Mouse (Mus musculus): ENCODE data around the gene Uap1l1. TPM values are rescaled to one million over a fixed set of nuclear protein-coding genes. Genes with fewer than 3 reads are reported as not detected.

Gene Uap1l1
- total and polyA plus RNA-seq, 3 experiments: 4.7 to 12.6 TPM; not detected in 1

- TF ChIP-seq MYB (IDR thresholded peaks at IDR 0.05; ENCODE audit: low read depth, low read length) (no peak), ETS1 (IDR thresholded peaks at IDR 0.05; ENCODE audit: low read depth, low read length) (0 out of 2 replicates have a peak, but pooled peaks have one; percentile 15), MAZ (IDR thresholded peaks at IDR 0.05; ENCODE audit: low read depth, low read length) (no peak), MYC (IDR thresholded peaks at IDR 0.05; ENCODE audit: low read depth, low read length) (peak; percentile 72)
Observed at GRCm38 (mm10) chr2:25371764-25372643, 6.5 kb upstream of the Uap1l1 start, which contains the start of gene Sapcd2 (continued).

DNA sequence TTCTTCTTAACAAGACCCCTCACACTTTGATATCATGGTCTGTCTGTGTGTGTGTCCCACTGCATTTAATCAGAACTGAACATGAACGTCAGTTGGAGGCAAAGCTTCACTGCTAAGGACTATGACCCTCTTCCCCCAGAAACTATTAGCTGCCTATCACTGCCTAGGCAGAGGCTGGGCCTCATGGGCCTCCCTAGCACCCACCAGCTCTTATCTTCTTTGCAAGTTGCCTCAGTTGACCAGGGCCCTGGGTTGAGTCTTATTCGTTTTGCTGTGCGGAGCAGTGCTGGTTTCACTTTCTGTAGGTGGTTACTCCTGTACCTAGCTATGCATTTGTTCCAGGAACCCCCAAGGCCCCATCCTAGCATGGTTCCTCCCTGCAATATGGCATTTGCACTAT, 4.5 kb upstream of the Uap1l1 start:
- H3K27ac ChIP-seq (ENCODE audit: control insufficient read depth, low read depth, low read length): peak overlapping the region; percentile 43
- H3K36me3 ChIP-seq (ENCODE audit: control insufficient read depth in 1 of 2, insufficient read depth in 2 of 2, low read length in 2 of 2): peaks cover 0 to 10% of the 10 kb centered on the region in 2 experiments; a peak in 2 of 4 replicates
- DNase-seq (ENCODE audit: low read depth, low spot score): peak; percentile 68
- H3K79me2 ChIP-seq (ENCODE audit: control insufficient read depth, insufficient read depth, low read length, poor library complexity): peaks cover 18% of the 10 kb centered on the region
- H3K9ac ChIP-seq (ENCODE audit: control insufficient read depth, low read depth, low read length, poor library complexity, severe bottlenecking): peak overlapping the region; percentile 47
- peaks cover 7 to 20% of the 10 kb centered on the region in 2 experiments for H3K4me1 ChIP-seq (ENCODE audit: control insufficient read depth in 1 of 2, insufficient read depth in 2 of 2, low read length in 2 of 2)
- H3K9me3 ChIP-seq (replicated peaks; ENCODE audit: insufficient read depth, low read length): no peaks in the 10 kb centered on the region
- no peaks in the 10 kb centered on the region for H3K27me3 ChIP-seq (ENCODE audit: control insufficient read depth in 1 of 2, insufficient read depth in 2 of 2, low read length in 2 of 2)
- TF ChIP-seq EP300 (IDR thresholded peaks at IDR 0.05; ENCODE audit: low read depth in 1 of 2, low read length in 2 of 2) (peak in 1 of 2 experiments; percentile 63; a peak in 2 of 4 replicates), GATA1 (IDR thresholded peaks at IDR 0.05; ENCODE audit: low read depth, low read length) (peak; percentile 55), RAD21 (IDR thresholded peaks at IDR 0.05; ENCODE audit: low read depth, low read length) (no peak), ETS1 (IDR thresholded peaks at IDR 0.05; ENCODE audit: low read depth, low read length) (peak; percentile 48; the same call in 1 of the 2 replicates), NELFE (IDR thresholded peaks at IDR 0.05; ENCODE audit: low read depth, low read length) (no peak), TBP (IDR thresholded peaks at IDR 0.05; ENCODE audit: low read depth, low read length) (0 out of 2 replicates have a peak, but pooled peaks have one; percentile 19), SIN3A (IDR thresholded peaks at IDR 0.05; ENCODE audit: low read length) (peak; percentile 52; the same call in 1 of the 2 replicates), CTCF (IDR thresholded peaks at IDR 0.05 in 2 of 3, conservative IDR thresholded peaks at IDR 0.05 in 1 of 3; ENCODE audit: control insufficient read depth in 1 of 3, insufficient read depth in 1 of 3, low read depth in 2 of 3, low read length in 3 of 3, poor library complexity in 1 of 3, severe bottlenecking in 1 of 3) (no peak)
- peak overlapping the region; percentile 18 to 34; a peak in 2 of 4 replicates for H3K4me3 ChIP-seq (ENCODE audit: control insufficient read depth in 1 of 2, insufficient read depth in 1 of 2, low read depth in 2 of 2, low read length in 2 of 2)

DNA sequence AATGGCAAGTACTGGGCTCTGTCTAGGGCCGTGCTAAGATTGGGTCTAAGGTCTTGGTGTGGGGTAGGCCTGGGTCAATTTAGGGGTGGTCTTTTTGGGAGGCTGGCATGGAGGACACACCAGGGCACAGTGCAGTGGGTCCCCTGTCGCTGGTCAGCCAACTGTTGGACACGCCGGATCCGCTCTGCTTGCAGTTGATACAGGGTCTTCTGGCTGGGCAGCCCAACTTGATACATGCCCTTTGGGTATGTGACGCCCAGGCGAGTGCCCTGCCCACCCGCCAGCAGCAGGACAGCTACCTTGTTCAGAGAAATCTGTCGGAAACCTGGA, 756 bp downstream of the Uap1l1 start:
- H3K9ac ChIP-seq (ENCODE audit: control insufficient read depth, low read depth, low read length, poor library complexity, severe bottlenecking): peak overlapping the region; percentile 68
- H3K27me3 ChIP-seq (ENCODE audit: control insufficient read depth in 1 of 2, insufficient read depth in 2 of 2, low read length in 2 of 2): no peaks in the 10 kb centered on the region
- peaks cover 0 to 3% of the 10 kb centered on the region in 2 experiments; a peak in 2 of 4 replicates for H3K36me3 ChIP-seq (ENCODE audit: control insufficient read depth in 1 of 2, insufficient read depth in 2 of 2, low read length in 2 of 2)
- H3K27ac ChIP-seq (ENCODE audit: control insufficient read depth, low read depth, low read length): no peak overlapping the region
- peak overlapping the region; percentile 76 to 91 for H3K4me3 ChIP-seq (ENCODE audit: control insufficient read depth in 1 of 2, insufficient read depth in 1 of 2, low read depth in 2 of 2, low read length in 2 of 2)
- peaks cover 3 to 11% of the 10 kb centered on the region in 2 experiments; a peak in 3 of 4 replicates for H3K4me1 ChIP-seq (ENCODE audit: control insufficient read depth in 1 of 2, insufficient read depth in 2 of 2, low read length in 2 of 2)
- no peaks in the 10 kb centered on the region for H3K79me2 ChIP-seq (ENCODE audit: control insufficient read depth, insufficient read depth, low read length, poor library complexity)
- H3K9me3 ChIP-seq (replicated peaks; ENCODE audit: insufficient read depth, low read length): no peaks in the 10 kb centered on the region
- TF ChIP-seq POLR2A (IDR thresholded peaks at IDR 0.05; ENCODE audit: control insufficient read depth in 1 of 2, insufficient read depth in 1 of 2, low read depth in 1 of 2, low read length in 2 of 2, poor library complexity in 1 of 2): no peak
- TF ChIP-seq MXI1 (IDR thresholded peaks at IDR 0.05; ENCODE audit: low read depth, low read length): no peak
- TF ChIP-seq HCFC1 (IDR thresholded peaks at IDR 0.05; ENCODE audit: low read depth, low read length): no peak
- no peak for TF ChIP-seq ZKSCAN1 (IDR thresholded peaks at IDR 0.05; ENCODE audit: low read depth, low read length)
- no peak for TF ChIP-seq MAX (IDR thresholded peaks at IDR 0.05; ENCODE audit: low read length)
- TF ChIP-seq GATA1 (IDR thresholded peaks at IDR 0.05; ENCODE audit: low read depth, low read length): no peak
- no peak for TF ChIP-seq RCOR1 (IDR thresholded peaks at IDR 0.05; ENCODE audit: low read depth, low read length)
- TF ChIP-seq EP300 (IDR thresholded peaks at IDR 0.05; ENCODE audit: low read depth in 1 of 2, low read length in 2 of 2): no peak
- no peak for TF ChIP-seq USF2 (IDR thresholded peaks at IDR 0.05; ENCODE audit: borderline replicate concordance in 1 of 2, insufficient read depth in 1 of 2, low read depth in 1 of 2, low read length in 2 of 2)
- TF ChIP-seq TAL1 (IDR thresholded peaks at IDR 0.05; ENCODE audit: low read length): no peak
- no peak for TF ChIP-seq UBTF (IDR thresholded peaks at IDR 0.05; ENCODE audit: borderline replicate concordance, insufficient read depth, low read depth, low read length)
- TF ChIP-seq ZC3H11A (IDR thresholded peaks at IDR 0.05; ENCODE audit: low read depth, low read length): no peak
- TF ChIP-seq ELF1 (IDR thresholded peaks at IDR 0.05; ENCODE audit: low read depth, low read length): no peak
- TF ChIP-seq ETS1 (IDR thresholded peaks at IDR 0.05; ENCODE audit: low read depth, low read length): no peak
- no peak for TF ChIP-seq RAD21 (IDR thresholded peaks at IDR 0.05; ENCODE audit: low read depth, low read length)
- TF ChIP-seq NRF1 (IDR thresholded peaks at IDR 0.05; ENCODE audit: insufficient read depth, low read depth, low read length, poor library complexity, severe bottlenecking): no peak
- no peak for DNase-seq (ENCODE audit: low read depth, low spot score)

Data from MEL (cell line).